Mouse (Mus musculus): ENCODE results near the gene Eef1a1.
"Not testable (repeated sequence)": the region's sequence is repeated elsewhere in the genome, so short reads cannot be mapped to it uniquely, and the experiment has no call there.

Eef1a1 gene

DNA sequence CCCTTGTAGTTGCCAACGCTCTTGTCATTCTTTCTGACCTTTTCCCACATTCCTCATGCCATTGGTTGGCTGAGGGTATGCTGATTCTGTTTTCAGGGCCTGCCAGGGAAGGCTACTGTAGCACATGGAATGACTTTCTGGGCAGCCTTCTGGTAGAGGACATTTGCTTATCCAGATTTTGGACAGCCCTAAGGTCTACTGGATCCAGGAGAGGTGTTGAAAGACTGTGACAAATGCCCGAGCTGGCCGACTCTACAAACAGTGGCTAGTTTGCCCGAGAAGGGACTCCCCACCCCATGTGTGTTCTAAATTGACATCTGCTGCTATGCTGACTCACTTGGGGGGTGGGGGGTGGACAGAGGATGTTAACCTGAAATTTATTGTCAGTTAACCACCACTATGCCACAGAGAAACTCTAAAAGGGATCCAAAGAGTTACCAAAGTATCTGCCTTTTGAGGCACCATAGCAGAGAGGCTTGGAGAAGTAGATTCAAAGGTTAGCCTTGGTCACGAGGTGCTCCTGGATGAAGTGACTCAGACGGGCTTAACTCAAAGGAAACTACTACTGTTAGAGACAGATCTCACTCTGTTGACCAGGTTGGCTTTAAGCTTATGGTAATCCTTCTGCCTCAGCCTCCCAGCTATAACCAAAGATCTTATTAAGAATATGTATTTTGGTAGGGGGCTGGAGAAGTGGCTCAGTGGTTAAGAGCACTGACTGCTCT is 25.0 kb upstream of the Eef1a1 start:
- in situ Hi-C loops (cut with MboI; ENCODE audit: low pct_unique_long_range_greater_than_20kb in 1 of 2, low sequenced_read_pairs in 2 of 2, unreplicated experiment in 1 of 2): no loop called here

GRCm38 (mm10) chr9:78511705-78512104 is 22.8 kb upstream of the Eef1a1 start:
- in situ Hi-C loops (cut with MboI; ENCODE audit: low pct_unique_long_range_greater_than_20kb in 1 of 2, low sequenced_read_pairs in 2 of 2, unreplicated experiment in 1 of 2): no loop called here

DNA sequence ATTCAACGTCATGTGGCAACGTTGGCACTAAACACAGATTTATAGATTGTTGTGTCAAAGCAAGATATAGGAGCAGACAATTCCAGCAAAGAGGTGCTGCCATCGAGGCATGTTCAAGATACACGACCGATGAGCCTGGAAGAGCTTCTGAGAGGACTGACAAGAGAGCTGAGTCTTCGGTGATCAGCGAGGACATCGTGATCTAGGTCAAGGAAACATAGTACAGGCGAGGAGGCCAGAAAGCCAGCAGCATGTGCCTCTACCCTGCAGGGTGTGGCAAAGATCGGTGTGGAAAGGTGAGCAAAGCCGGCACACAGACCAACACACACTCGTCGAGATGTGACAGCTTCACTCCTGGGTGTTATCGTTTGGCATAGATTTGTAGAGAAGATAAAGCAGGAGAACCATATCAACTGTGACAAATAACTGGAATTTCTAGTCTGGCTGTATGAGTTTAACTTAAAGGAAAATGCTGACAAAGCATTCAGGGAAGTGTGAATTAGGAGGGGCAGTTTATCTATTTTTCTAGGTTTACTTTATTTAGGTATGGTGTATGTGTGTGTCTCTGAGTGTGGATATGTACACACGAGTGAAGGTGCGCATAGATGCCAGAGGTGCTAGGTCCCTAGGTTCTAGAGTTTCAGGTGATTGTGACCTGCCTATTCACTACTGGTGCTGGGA is 19.3 kb upstream of the Eef1a1 start:
- in situ Hi-C loops (cut with MboI; ENCODE audit: low pct_unique_long_range_greater_than_20kb in 1 of 2, low sequenced_read_pairs in 2 of 2, unreplicated experiment in 1 of 2): no loop called here

GRCm38 (mm10) chr9:78506722-78507077 is 17.7 kb upstream of the Eef1a1 start:
- in situ Hi-C loops (cut with MboI; ENCODE audit: low pct_unique_long_range_greater_than_20kb in 1 of 2, low sequenced_read_pairs in 2 of 2, unreplicated experiment in 1 of 2): no loop called here

DNA sequence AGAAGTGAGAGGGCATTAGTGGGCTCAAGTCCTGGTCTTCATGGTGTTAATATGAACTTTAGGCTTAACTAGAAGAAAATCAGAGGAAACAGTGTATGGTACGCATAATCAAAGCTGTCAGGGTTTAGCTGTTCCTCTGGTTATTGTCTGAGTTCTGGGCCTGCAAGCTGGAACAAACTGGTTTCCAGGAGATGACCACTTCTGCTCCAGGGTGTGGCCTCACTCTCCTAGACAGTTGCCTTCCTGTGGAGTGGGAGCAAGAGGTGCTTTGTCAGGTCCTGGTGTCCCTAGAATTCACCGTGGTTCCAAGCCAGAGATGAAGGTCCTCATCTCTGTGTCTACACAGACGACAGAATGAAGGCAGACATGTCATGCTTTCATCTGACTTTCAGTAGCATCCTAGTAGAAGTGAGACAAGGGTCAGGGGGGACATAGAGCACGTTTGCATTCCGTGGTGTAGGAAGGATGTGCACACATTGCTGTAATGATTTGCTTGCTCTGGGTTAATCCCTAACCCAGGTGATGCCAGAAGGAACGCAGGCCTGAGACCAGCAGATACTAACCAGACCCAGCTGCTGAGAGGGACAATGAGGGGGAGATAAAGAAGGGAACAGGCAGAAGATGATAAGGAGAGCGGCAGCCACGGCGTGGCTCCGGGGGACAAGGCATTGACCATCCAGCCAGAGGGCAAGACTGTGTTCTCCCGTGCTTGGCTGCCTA is 17.2 kb upstream of the Eef1a1 start:
- in situ Hi-C loops (cut with MboI; ENCODE audit: low pct_unique_long_range_greater_than_20kb in 1 of 2, low sequenced_read_pairs in 2 of 2, unreplicated experiment in 1 of 2): no loop called here

DNA sequence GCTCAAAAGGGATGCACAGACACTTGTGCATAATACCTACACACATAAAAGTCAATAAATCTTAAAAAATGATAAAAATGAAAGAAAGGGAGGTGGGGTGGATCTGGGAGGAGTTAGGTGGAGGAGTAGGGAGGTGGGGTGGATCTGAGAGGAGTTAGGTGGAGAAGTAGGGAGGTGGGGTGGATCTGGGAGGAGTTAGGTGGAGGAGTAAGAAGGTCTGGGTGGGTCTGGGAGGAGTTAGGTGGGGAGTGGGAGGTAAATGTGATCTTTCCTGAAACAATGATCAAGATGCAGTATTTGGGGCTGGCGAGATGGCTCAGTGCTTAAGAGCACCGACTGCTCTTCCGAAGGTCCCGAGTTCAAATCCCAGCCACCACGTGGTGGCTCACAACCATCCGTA is 16.3 kb upstream of the Eef1a1 start:
- in situ Hi-C loops (cut with MboI; ENCODE audit: low pct_unique_long_range_greater_than_20kb in 1 of 2, low sequenced_read_pairs in 2 of 2, unreplicated experiment in 1 of 2): no loop called here

DNA sequence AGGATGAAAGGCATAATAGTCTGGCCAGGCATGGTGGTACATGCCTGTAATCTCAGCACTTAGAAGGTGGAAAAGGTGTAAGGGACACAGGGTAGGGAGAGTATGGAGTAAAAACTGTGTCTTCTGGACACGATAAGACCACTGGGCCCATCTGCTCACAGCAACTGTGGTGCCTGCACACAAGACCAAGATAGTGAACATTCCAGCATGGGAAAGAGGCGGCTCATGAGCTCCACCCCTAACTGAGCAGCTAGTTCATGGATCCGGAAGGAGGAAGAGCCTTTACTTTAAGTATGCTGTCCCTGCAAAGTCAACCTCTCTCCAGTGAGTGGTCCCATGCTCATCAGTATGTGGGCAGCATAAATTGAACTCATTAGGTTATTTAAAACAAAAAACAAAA is 15.7 kb upstream of the Eef1a1 start:
- in situ Hi-C loops (cut with MboI; ENCODE audit: low pct_unique_long_range_greater_than_20kb in 1 of 2, low sequenced_read_pairs in 2 of 2, unreplicated experiment in 1 of 2): no loop called here

DNA sequence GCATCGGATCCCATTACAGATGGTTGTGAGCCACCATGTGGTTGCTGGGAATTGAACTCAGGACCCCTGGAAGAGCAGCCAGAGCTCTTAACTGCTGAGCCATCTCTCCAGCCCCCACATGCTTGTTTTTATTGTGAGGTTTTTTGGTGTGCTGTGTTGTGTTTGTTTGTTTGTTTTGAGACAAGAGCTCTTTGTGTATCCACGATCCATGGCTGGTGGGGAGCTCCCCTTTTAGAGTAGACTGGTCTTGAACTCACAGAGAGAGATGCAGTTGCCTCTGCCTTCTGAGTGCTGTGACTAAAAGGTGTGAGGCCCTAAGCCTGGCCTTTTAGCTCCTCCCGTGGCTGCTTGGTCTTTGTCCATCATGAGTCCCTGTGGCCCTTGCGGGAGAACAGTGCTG is 15.2 kb upstream of the Eef1a1 start:
- in situ Hi-C loops (cut with MboI; ENCODE audit: low pct_unique_long_range_greater_than_20kb in 1 of 2, low sequenced_read_pairs in 2 of 2, unreplicated experiment in 1 of 2): no loop called here

DNA sequence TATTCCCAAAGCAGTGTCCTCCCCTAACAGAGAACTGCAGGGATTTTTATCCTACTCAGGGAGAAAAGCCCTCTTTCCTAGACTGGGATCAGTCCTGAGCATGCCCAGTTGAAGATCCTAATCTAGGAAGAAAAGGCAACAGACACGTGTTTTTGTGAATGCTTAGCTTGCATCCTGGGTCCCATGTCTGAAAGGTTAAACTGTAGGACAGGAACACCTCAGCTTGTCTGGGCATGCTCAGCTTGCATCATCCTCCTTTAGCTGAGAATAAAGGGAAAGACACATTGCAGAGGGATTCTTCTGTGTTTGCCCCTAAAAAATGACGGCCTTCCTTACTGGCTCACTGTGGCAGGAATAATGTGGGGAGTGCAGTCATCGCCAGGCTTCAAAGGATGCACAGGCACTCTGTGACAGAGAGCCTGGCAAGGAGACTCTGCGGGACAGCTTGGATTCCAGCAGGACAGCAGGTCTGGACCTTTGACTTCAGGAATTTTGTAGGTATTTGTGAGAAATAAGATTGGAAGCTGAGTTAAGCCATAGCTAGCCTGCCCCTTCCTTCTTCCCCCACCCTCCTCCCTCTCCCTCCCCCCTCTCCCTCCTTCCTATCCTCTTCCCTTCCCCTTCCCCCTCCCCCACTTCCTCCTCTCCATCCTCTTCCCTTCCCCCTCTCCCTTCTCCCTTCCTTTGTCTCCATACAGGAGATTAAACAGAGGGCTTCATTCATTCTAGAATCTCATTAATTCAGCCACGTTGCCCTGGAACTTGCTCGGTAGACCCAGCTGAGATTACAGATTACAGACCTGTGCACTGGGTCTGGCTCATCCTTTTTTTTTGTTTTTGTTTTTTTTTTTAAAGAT is 14.5 kb upstream of the Eef1a1 start:
- in situ Hi-C loops (cut with MboI; ENCODE audit: low pct_unique_long_range_greater_than_20kb in 1 of 2, low sequenced_read_pairs in 2 of 2, unreplicated experiment in 1 of 2): no loop called here

DNA sequence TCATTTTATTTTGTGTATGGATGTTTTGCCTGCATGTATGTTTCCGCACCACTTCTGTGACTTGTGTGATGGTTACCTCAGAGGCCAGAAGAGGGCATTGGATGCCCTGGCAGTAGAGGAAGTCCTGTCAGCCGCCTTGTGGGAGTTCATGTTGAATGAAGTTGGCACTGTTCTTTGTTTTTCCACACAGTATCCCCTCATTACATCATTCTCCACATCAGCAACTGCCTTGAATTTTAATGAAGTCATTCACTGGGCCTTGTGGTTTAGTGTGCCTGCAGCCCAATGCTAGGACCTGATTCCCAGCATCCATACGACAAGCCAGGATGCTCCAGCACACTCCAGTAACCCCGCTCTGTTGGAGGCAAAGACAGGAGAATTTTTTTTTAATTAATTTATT is 12.3 kb upstream of the Eef1a1 start:
- in situ Hi-C loops (cut with MboI; ENCODE audit: low pct_unique_long_range_greater_than_20kb in 1 of 2, low sequenced_read_pairs in 2 of 2, unreplicated experiment in 1 of 2): no loop called here

- in situ Hi-C loops (cut with MboI; ENCODE audit: low pct_unique_long_range_greater_than_20kb in 1 of 2, low sequenced_read_pairs in 2 of 2, unreplicated experiment in 1 of 2): no loop called here
Measured at GRCm38 (mm10) chr9:78500386-78500785, 11.4 kb upstream of the Eef1a1 start.

GRCm38 (mm10) chr9:78493171-78493570 is 4.2 kb upstream of the Eef1a1 start:
- in situ Hi-C loops (cut with MboI; ENCODE audit: low pct_unique_long_range_greater_than_20kb in 1 of 2, low sequenced_read_pairs in 2 of 2, unreplicated experiment in 1 of 2): no loop called here

- in situ Hi-C loops (cut with MboI; ENCODE audit: low pct_unique_long_range_greater_than_20kb in 1 of 2, low sequenced_read_pairs in 2 of 2, unreplicated experiment in 1 of 2): no loop called here
Measured at GRCm38 (mm10) chr9:78492254-78492653, 3.3 kb upstream of the Eef1a1 start.

DNA sequence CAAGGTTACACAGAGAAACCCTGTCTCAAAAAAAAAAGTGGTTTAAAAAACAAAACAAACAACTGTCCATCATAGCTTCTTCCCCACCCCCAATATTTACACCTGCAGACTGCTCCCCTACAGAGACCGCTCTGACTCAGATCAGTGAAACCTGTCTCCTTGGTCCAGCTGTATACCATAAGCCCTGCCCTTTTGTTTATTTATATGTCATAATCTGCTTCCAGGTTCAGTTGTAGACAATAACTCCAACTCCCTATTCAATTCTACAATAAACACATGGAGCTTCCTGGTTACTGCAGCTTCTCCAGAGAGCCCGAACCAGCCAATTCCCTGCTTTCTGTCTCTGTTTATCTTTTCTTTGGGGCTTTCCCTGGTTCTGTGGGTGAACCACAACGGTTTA is 2.2 kb upstream of the Eef1a1 start:
- in situ Hi-C loops (cut with MboI; ENCODE audit: low pct_unique_long_range_greater_than_20kb in 1 of 2, low sequenced_read_pairs in 2 of 2, unreplicated experiment in 1 of 2): no loop called here

GRCm38 (mm10) chr9:78488021-78488420 is 930 bp downstream of the Eef1a1 start:
- in situ Hi-C loops (cut with MboI; ENCODE audit: low pct_unique_long_range_greater_than_20kb in 1 of 2, low sequenced_read_pairs in 2 of 2, unreplicated experiment in 1 of 2): not testable (repeated sequence)

DNA sequence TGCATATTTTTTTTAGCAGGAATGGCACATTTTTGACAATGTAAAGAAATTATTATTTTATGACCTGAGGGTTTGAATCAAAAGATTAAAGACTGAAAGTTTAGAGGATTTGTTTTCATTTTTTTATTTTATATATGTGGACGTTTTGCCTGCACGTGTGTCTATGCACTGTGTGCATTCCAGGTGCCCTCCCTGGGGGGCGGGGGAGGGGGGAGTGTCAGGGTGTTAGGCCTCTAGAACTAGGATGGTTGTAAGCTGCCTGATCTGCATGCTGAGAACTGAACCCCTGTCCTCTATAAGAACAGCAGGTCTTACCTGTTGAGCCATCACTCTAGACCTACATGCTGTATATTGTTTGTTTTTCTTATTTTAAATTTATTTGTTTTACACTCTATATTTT is 4.3 kb downstream of the Eef1a1 start:
- in situ Hi-C loops (cut with MboI; ENCODE audit: low pct_unique_long_range_greater_than_20kb in 1 of 2, low sequenced_read_pairs in 2 of 2, unreplicated experiment in 1 of 2): loop anchor here in 1 of 2 experiments (5.0 kb wide), 1 partner anchor 33 kb away; no protein-coding TSS in a partner anchor

GRCm38 (mm10) chr9:78482386-78482785 is 6.6 kb downstream of the Eef1a1 start:
- in situ Hi-C loops (cut with MboI; ENCODE audit: low pct_unique_long_range_greater_than_20kb in 1 of 2, low sequenced_read_pairs in 2 of 2, unreplicated experiment in 1 of 2): loop anchor here in 1 of 2 experiments (5.0 kb wide), 1 partner anchor 35 kb away; no protein-coding TSS in a partner anchor

- in situ Hi-C loops (cut with MboI; ENCODE audit: low pct_unique_long_range_greater_than_20kb in 1 of 2, low sequenced_read_pairs in 2 of 2, unreplicated experiment in 1 of 2): loop anchor here in 1 of 2 experiments (5.0 kb wide), 1 partner anchor 36 kb away; no protein-coding TSS in a partner anchor
Measured at GRCm38 (mm10) chr9:78481423-78482331, 7.3 kb downstream of the Eef1a1 start.

All from mouse embryonic stem cell (cell line).